Mouse (Mus musculus) neural tube, embryonic 14.5 days (tissue): ENCODE measurements around the gene Ghrhr. TPM values are rescaled to one million over a fixed set of nuclear protein-coding genes. Genes with fewer than 3 reads are reported as not detected.
A peak's percentile ranks its signal among the peaks of the same experiment; 100 is the strongest.

Experiments
- ATAC-seq: fragments of 200-750 bp; cut with Nextera tagmentation; 2 replicates; pipeline ENCODE4 v1.8.0; 2017; ENCODE audit warnings: low read depth, mild to moderate bottlenecking, moderate TSS enrichment, moderate library complexity
- H3K27ac ChIP-seq: fragments of 300-500 bp; sonication (generic); 2 replicates; pipeline ENCODE4 v1.5.1; 2014; ENCODE audit warnings: low read depth, mild to moderate bottlenecking, control low read depth, low read length, moderate library complexity, mixed read lengths
- H3K27me3 ChIP-seq: fragments of 300-500 bp; sonication (generic); 2 replicates; pipeline ENCODE4 v1.6.1; 2014; ENCODE audit warnings: low read length; ENCODE audit not compliant: control insufficient read depth, insufficient read depth
- H3K36me3 ChIP-seq: fragments of 300-500 bp; sonication (generic); 2 replicates; pipeline ENCODE4 v1.6.1; 2014; ENCODE audit warnings: low read length, mixed read lengths; ENCODE audit not compliant: control insufficient read depth, insufficient read depth
- H3K4me1 ChIP-seq: fragments of 300-500 bp; sonication (generic); 2 replicates; pipeline ENCODE4 v1.6.1; 2014; ENCODE audit warnings: low read length; ENCODE audit not compliant: control insufficient read depth, insufficient read depth
- H3K4me2 ChIP-seq: fragments of 300-500 bp; sonication (generic); 2 replicates; pipeline ENCODE4 v1.6.1; 2014; ENCODE audit warnings: mild to moderate bottlenecking, low read depth, low read length, control low read depth
- H3K4me3 ChIP-seq: fragments of 300-500 bp; sonication (generic); 2 replicates; pipeline ENCODE4 v1.5.1; 2014; ENCODE audit warnings: low read depth, low read length, control low read depth, mixed read lengths
- H3K9ac ChIP-seq: fragments of 300-500 bp; sonication (generic); replicated peaks from 2 replicates; pipeline ENCODE4 v1.6.1; 2014; ENCODE audit warnings: low read depth, mild to moderate bottlenecking, control low read depth, low read length, mixed read lengths
- H3K9me3 ChIP-seq: fragments of 300-500 bp; sonication (generic); 2 replicates; pipeline ENCODE4 v1.6.1; 2016; ENCODE audit warnings: low read length; ENCODE audit not compliant: control insufficient read depth
- WGBS: fragments of 180-500 bp; shearing (Covaris S2); extraction: QIAGEN DNeasy Blood & Tissue Kit; methylation state at CpG from one replicate; pipeline ENCODE4 v1.1.7; 2014; 5-methylcytosine and 5-hydroxymethylcytosine counted together
- polyA plus RNA-seq: library from polyadenylated mRNA; unstranded; fragments of >200 nt; fragmentation: Nextera tagmentation; extraction: Ambion mirVana; gene quantifications from 2 replicates; pipeline ENCODE4 v1.2.1, GENCODE M21; 2014

Ghrhr gene
- polyA plus RNA-seq, 1 experiment from 2014 or later, result not detected

DNA sequence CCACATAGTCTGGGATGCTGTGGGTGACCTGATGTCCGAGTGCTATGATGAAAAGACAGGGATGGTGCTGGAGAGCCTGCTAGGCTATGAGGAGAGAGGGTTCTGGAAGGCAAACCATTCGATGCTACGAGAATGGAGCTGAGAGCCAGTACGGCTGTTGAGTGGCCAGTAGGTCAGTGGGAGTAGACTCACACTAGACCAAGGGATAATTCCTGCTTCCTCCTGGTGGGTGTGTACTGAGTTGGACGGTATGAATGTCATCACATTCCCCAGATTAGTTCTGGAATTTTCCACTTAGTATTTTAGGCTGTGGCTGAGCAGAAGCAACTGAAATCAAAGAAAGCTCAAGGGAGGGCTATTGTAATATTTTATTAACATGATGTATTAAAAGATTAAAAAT, 34.9 kb downstream of the Ghrhr start:
- WGBS, result 80% methylated on average over 5 of the region's 5 CpGs
- Histone ChIP-seq H3K4me2 (no peak overlapping the region), H3K4me1 (no peaks in the 10 kb centered on the region), H3K9ac (no peak overlapping the region), H3K9me3 (no peaks in the 10 kb centered on the region), H3K27ac (no peak overlapping the region), H3K36me3 (no peaks in the 10 kb centered on the region), H3K4me3 (no peak overlapping the region), H3K27me3 (no peaks in the 10 kb centered on the region)
- ATAC-seq, result no peak

GRCm38 (mm10) chr6:55416202-55416601, 40.1 kb downstream of the Ghrhr start:
- ATAC-seq, result no peak
- Histone ChIP-seq H3K27ac (no peak overlapping the region), H3K9ac (no peak overlapping the region), H3K27me3 (no peaks in the 10 kb centered on the region), H3K4me3 (no peak overlapping the region), H3K4me2 (no peak overlapping the region), H3K4me1 (peaks cover 5% of the 10 kb centered on the region; the same call in 1 of the 2 replicates), H3K36me3 (no peaks in the 10 kb centered on the region), H3K9me3 (no peaks in the 10 kb centered on the region)
- 51% methylated on average over 5 of the region's 5 CpGs for WGBS

GRCm38 (mm10) chr6:55418746-55419410, 42.8 kb downstream of the Ghrhr start:
- 44% methylated on average over 2 of the region's 2 CpGs for WGBS

DNA sequence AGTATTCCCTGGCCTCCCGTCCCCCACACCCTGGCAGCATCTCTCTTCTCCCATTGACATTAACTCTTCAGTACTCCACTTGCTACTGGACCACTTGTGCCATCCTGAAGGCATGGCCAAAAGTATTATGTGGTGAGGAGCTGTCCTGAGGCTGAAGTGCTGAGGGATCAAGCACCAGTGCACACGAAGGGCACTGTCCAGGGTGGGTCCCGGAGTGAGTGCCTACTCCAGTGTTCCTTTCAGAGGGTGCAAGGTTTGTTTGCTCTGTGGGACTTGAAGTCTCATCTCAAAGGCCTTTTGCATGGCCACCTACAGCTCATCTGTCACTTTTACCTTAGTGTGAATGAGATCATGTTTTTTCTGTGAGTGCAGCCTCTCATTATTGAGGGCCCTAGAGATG, 44.3 kb downstream of the Ghrhr start:
- no peak for ATAC-seq
- Histone ChIP-seq H3K4me2 (no peak overlapping the region), H3K9ac (no peak overlapping the region), H3K27me3 (no peaks in the 10 kb centered on the region), H3K4me1 (peaks cover 10% of the 10 kb centered on the region; the same call in 1 of the 2 replicates), H3K4me3 (no peak overlapping the region), H3K36me3 (no peaks in the 10 kb centered on the region), H3K9me3 (no peaks in the 10 kb centered on the region), H3K27ac (no peak overlapping the region; the same call in 1 of the 2 replicates)
- WGBS, result 82% methylated on average over 3 of the region's 3 CpGs

More at GRCm38 (mm10) chr6:55418746-55419410, 42.8 kb downstream of the Ghrhr start:
- H3K27me3 ChIP-seq, result no peaks in the 10 kb centered on the region
- H3K9me3 ChIP-seq, result no peaks in the 10 kb centered on the region
- H3K27ac ChIP-seq, result no peak overlapping the region
- no peak overlapping the region for H3K9ac ChIP-seq
- no peak overlapping the region for H3K4me3 ChIP-seq
- peaks cover 10% of the 10 kb centered on the region; the same call in 1 of the 2 replicates for H3K4me1 ChIP-seq
- H3K36me3 ChIP-seq, result no peaks in the 10 kb centered on the region
- no peak for ATAC-seq
- H3K4me2 ChIP-seq, result no peak overlapping the region

- no peak overlapping the region for H3K9ac ChIP-seq
- H3K9me3 ChIP-seq, result no peaks in the 10 kb centered on the region
- 4% methylated on average over 1 of the region's 1 CpGs for WGBS
- H3K27ac ChIP-seq, result no peak overlapping the region; the same call in 1 of the 2 replicates
- H3K4me2 ChIP-seq, result no peak overlapping the region
- H3K4me1 ChIP-seq, result peaks cover 10% of the 10 kb centered on the region; the same call in 1 of the 2 replicates
- H3K4me3 ChIP-seq, result no peak overlapping the region
- no peaks in the 10 kb centered on the region for H3K36me3 ChIP-seq
- peak; percentile 82 for ATAC-seq
- H3K27me3 ChIP-seq, result no peaks in the 10 kb centered on the region
Measured at GRCm38 (mm10) chr6:55420869-55421361, 44.8 kb downstream of the Ghrhr start.

- H3K4me3 ChIP-seq, result no peak overlapping the region
- H3K36me3 ChIP-seq, result no peaks in the 10 kb centered on the region
- no peaks in the 10 kb centered on the region for H3K27me3 ChIP-seq
- H3K4me2 ChIP-seq, result no peak overlapping the region
- H3K9me3 ChIP-seq, result no peaks in the 10 kb centered on the region
- H3K27ac ChIP-seq, result no peak overlapping the region
- no peak overlapping the region for H3K9ac ChIP-seq
- ATAC-seq, result no peak
- peaks cover 15% of the 10 kb centered on the region for H3K4me1 ChIP-seq
Measured at GRCm38 (mm10) chr6:55432121-55432520, 56.0 kb downstream of the Ghrhr start.

DNA sequence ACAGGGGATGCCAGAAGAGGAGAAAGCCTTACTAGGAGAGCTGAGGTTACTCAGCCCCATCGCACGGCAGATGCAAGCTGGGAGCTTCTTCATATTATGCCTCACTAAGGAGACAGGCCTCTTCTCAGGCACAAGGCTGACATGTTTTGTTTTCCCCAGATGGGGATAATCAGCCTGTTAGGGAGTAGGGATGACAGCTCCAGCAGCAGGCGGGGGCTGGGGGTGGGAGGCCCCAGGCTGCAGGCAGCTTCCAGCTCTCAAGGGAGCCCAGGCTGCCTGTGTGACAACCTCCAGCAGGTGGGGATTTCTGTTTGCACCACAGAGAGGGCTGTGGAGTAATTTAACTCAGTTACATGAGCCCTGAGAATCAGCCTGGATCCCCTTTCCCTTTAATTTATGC, 58.3 kb downstream of the Ghrhr start:
- Histone ChIP-seq H3K4me1 (peaks cover 15% of the 10 kb centered on the region), H3K27ac (peak overlapping the region; percentile 48; the same call in 1 of the 2 replicates), H3K36me3 (no peaks in the 10 kb centered on the region), H3K9ac (no peak overlapping the region), H3K4me3 (no peak overlapping the region), H3K4me2 (no peak overlapping the region), H3K9me3 (no peaks in the 10 kb centered on the region), H3K27me3 (no peaks in the 10 kb centered on the region)
- 26% methylated on average over 3 of the region's 3 CpGs for WGBS
- ATAC-seq, result peak; percentile 62; the same call in 1 of the 2 replicates

GRCm38 (mm10) chr6:55435266-55436159, 59.4 kb downstream of the Ghrhr start:
- H3K36me3 ChIP-seq, result no peaks in the 10 kb centered on the region
- no peak overlapping the region for H3K4me2 ChIP-seq
- WGBS, result 35% methylated on average over 8 of the region's 8 CpGs
- no peak overlapping the region for H3K4me3 ChIP-seq
- H3K9ac ChIP-seq, result 0 out of 2 replicates have a peak overlapping the region, but pooled peaks have one; percentile 13
- H3K27ac ChIP-seq, result peak overlapping the region; percentile 48
- no peaks in the 10 kb centered on the region for H3K27me3 ChIP-seq
- H3K9me3 ChIP-seq, result no peaks in the 10 kb centered on the region
- peaks cover 15% of the 10 kb centered on the region for H3K4me1 ChIP-seq
- ATAC-seq, result peak; percentile 89

DNA sequence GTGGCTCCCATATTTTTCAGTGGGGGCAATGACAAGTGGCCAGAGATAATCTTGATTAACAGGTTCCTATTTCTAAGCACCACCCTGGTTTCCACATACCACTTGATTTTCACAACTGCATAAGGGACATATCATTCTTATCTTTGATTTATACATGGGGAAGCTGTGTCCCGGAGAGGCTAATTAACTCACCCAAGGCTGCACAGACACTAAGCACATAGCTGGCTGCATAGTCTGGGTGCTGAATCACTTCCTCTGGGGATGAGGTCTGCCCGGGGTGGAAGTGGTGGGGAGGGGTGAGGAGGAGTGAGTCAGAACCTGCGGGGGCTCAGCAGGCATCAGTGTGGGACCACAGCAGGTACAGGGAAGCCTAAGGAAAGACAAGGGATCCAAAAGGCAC, 61.8 kb downstream of the Ghrhr start:
- H3K4me3 ChIP-seq, result no peak overlapping the region
- WGBS, result 50% methylated on average over 3 of the region's 3 CpGs
- H3K27ac ChIP-seq, result no peak overlapping the region
- peaks cover 15% of the 10 kb centered on the region for H3K4me1 ChIP-seq
- H3K9me3 ChIP-seq, result no peaks in the 10 kb centered on the region
- no peak for ATAC-seq
- no peaks in the 10 kb centered on the region for H3K36me3 ChIP-seq
- H3K9ac ChIP-seq, result no peak overlapping the region
- H3K27me3 ChIP-seq, result no peaks in the 10 kb centered on the region
- H3K4me2 ChIP-seq, result no peak overlapping the region
